Mouse (Mus musculus) lung, postnatal 0 days (tissue): ENCODE data around the gene Dnaaf1.

Source experiments
- CTCF ChIP-seq: IDR thresholded peaks from 2 replicates; pipeline ENCODE4 v1.5.1; 2016; ENCODE audit warnings: antibody characterized with exemption, mild to moderate bottlenecking
- EP300 ChIP-seq: IDR thresholded peaks from 2 replicates; pipeline ENCODE4 v1.6.1; 2016; ENCODE audit warnings: antibody characterized with exemption, mild to moderate bottlenecking, control low read depth

DNA sequence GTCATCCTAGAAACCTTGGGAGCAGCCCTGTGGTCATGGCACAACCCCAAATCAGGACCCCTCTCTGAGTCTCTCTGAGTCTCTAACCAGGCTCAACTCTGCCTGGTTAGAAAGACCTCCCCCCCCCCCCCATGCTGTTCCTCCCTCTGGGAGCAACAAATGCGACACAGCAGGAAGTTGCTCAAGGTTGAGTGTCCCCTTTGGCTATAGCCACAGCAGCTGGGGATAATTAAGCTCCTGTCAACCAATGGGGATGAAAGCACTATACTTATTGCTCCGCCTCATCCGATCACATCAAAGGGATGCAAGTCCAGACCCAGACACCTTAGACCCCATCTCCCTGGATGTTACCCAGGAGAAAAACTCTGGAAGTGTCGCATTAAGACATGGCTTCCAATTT lies 47.5 kb downstream of the Dnaaf1 start:
- no peak for TF ChIP-seq CTCF
- no peak for TF ChIP-seq EP300
